Mouse (Mus musculus): ENCODE measurements around the gene Apbb1ip.

Gene Apbb1ip

DNA sequence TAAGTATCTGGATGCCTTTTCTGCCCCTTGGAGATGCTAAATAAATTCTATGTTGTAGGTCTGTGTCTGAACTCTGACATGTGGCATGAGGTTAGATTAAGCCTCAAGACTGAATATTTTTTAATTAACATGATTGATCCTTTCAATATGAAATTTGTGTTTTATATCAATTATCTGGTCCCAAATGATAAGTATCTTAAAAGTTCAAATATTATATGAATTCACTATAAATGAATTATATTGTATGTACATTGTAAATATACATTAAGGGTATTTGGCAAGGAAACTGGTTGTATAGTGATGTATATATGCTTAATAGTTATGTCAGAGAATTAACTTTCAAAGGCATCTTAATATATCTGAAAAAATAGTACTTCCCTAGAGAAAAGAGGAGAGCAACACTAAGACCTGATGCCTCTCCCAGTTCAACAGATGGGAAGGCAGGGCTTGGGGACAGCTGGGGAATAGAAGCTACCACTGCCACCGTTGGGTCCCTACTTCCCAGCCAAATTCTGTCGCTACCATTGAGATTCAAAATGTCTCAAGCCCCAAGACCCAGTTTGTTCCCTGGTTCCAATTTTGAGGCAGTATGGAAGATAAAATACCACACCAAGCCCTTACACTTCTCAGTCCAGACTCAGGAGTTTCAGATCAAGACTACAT, 2.8 kb downstream of the Apbb1ip start:
- DNase-seq: no peak

DNA sequence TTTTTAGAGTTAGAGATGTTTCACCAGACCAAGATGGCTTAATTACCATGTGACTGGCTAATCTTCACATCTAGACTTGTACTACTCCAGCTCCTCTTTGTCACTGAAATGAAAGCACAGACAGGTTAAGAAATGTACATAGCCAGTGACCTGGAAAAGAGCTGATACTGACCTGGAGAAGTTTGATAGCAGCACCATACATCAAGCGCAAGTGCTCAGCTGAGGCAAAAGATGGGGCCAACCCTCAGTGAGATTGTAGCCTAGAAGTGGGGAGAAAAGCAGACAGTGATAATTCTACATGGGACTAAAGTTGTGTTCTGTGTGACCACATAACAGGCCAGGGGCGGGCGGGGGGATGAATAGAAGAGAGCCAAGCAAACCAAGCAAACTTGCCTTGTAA, 3.9 kb downstream of the Apbb1ip start:
- DNase-seq: no peak

DNA sequence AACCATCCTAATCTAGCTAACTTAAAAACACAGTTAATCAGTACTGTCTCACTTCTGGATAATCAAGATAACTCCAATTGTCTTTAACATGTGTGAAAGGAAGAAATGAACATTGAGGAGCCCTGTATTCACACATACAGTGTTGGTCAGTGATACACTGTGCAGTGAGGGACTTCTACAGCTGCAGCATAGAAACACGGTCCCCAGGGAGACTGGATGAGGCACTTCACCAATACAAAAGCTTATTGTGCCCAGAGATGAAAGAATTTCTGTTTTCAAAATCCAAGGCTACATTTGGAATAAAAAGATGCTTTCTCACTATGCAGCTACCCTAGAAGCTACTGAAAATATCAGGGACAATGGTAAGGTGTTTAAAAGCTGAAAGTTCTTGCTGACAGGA, 7.0 kb downstream of the Apbb1ip start:
- DNase-seq: no peak

DNA sequence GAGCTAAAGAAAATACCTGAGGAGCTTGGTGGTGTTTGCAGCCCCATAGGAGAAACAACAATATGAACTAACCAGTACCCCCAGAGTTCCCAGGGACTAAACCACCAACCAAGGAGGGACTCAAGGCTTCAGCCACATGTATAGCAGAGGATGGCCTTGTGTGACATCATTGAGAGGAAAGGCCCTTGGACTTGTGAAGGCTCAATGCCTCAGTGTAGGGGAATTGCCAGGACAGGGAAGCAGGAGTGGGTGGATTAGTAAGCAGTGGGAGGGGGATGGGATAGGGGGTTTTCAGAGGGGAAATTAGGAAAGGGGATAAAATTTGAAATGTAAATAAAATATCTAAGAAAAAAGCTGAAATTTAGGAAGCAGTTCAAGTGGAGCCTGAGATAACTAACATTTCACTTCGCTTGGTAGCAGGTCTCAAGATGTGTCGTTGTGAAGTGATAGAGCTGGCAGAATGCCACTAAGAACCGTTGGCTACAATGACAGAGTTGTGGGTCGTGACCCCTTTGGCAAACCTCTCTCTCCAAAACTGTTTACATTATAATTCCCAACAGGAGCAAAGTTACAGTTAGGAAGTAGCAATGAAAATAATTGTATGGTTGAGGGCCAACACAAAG, 7.6 kb downstream of the Apbb1ip start:
- no peak for DNase-seq

DNA sequence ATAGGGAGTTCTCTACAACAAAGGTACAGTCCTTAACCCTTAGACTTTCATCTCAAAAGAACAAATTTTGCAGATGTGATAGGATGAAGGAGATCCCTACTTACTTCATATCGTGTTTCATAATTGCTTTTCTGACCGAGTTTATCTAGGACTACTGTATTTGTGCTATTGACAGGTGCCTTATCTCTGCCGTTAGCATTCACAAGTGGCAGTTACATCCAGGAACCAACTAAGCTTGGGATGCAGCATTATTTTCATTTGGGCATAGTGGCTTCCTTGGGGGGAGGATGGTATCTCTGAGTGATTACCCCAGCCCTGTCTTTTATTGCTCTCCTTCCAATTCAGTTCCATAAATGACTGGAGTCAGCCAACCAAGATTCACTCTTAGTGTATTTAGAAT, 8.2 kb downstream of the Apbb1ip start:
- DNase-seq: no peak

DNA sequence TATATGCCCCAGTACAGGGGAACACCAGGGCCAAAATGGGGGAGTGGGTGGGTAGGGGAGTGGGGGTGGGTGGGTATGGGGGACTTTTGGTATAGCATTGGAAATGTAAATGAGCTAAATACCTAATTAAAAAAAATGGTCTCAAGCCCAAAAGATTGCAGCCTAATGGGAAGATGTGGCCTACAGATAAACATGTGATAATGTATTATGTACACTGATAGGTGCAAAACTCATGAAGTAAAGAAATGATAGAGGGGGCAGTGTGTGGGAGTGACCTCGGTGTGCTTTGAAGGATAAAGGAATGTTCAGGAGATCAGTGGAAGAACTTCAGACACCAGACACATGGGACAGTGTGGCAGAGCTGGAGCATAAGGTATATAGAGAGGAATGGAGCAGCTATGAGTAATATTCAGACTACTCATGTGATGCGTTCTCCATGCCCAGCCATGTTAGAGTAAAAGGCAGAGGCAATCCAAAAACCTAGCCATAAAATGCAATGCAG, 9.3 kb downstream of the Apbb1ip start:
- no peak for DNase-seq

DNA sequence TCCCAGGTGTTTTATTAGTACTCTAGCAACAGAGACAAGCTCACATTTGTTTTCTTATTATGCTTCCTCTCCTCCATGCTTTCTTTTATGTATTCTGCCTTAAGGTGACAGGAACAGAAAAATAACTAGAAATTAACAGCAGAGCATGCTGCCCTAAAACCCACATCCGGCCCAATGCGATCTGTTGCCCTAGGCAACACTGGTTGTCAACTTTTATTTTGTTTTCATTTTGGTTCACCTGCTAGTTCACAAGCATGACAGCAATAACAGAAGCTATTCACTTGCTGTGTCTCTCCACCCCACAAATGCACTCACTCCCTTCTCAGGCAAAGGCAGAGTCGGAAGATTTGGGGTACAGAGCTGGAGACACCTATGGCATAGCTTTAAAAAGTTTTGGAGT, 10.3 kb downstream of the Apbb1ip start:
- no peak for DNase-seq

DNA sequence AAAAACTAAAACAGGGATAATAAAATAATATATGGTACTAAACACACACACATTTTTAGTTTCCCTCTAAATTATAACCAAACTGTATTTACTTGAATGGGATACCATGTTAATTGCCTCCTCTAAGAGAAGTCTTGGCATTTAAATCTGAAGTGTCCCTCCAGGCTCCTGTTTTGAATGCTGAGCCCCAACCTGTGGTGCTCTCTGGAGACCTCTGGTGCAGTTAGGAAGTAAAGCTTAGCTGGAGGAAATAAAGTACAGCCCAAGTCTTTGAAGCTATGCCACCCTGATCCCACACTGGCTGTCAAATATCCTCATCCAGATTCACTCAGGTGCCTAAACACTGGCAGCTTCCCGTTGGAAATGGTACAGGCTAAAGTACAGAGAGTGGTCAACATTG, 10.9 kb downstream of the Apbb1ip start:
- DNase-seq: no peak

DNA sequence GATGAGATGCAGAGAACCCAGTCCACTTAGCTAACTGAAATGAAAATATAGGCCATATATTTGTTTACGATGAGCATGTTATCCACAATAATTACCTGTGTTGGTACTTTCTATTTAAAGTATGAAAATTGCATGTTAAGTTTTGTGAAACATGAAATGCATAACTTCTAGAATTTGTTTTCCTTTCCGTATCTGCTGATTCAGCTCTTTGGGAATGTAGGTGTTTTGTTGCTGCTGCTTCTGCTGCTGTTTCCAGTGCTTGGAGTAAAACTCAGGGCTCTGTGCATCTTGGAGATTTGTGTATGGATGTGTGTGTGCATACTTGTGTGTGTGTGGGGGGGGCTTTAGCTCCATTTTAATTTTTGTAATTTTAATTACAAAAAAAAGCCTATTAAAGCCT, 14.8 kb downstream of the Apbb1ip start:
- DNase-seq: no peak

DNA sequence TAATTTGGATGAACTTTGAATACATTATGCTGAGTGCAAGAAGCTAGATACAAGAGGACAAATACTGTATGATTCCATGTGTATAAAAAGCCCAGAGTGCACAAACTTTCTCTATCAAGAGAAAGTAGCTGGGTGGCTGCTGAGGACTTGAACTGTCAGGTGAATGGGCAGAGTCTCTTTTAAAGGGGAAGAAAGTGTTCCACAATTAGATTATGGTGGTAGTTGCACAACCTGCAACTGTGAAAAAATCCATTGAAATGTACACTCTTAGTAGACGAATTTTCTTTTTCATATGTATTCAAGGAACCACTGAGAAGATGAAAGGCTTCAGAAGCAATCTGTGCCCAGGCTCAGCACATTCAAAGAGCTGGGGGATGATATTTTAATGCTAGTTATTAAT, 15.7 kb downstream of the Apbb1ip start:
- DNase-seq: no peak

DNA sequence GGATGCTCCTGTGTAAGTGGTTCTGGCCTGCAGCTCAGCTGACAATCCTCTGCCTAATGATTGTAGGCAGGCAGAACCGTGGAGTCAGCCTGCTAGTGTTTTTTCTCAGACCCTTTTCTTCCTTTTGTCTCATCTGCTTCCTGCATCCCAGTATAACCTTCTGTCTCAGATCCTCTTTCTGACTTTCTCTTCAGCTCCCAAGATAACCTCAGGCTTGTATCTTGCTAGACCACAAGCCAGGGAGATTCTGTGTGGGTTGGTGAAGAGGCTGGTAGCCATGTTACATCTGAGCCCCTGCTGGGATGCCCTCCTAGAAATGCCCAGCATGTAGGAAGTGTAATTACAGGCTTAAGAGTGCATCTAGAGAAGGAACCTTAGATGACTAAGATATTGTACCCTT, 16.5 kb downstream of the Apbb1ip start:
- DNase-seq: no peak

DNA sequence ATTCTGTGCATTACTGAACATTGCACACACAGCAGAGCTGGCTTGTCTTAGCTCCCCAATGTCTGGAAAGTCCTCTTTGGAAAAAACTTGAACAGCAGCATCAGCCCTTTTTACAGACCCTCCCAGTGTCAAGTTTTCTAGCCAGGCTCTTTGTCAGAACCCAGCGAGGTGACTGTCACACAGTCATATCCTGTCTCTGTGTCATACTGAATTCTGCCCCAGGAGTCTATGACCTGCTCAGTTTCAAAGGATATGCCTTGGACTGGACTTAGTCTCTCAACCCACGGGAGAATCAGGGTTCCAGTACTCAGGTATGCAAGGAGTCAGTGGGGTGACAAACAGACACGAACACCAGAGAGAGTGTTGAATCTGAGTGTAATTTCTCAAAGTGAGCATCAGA, 21.2 kb downstream of the Apbb1ip start:
- no peak for DNase-seq

DNA sequence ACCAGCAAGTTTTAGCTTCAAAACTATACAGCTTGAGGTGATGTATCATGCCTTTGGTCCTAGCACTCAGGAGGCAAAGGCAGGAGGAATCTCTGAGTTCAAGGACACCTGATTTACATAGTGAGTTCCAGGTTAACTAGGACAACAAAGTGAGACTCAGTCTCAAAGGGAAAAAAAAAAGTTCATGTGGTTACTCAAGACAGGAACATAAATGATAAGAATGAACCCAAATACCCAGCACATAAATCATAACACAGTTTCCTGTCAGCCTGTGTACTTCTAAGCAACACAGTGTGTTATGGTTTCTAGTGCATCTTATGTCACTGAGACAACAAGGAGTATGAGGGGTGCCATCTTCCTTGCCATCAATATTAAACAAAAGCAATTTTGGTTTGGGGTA, 22.6 kb downstream of the Apbb1ip start:
- no peak for DNase-seq

DNA sequence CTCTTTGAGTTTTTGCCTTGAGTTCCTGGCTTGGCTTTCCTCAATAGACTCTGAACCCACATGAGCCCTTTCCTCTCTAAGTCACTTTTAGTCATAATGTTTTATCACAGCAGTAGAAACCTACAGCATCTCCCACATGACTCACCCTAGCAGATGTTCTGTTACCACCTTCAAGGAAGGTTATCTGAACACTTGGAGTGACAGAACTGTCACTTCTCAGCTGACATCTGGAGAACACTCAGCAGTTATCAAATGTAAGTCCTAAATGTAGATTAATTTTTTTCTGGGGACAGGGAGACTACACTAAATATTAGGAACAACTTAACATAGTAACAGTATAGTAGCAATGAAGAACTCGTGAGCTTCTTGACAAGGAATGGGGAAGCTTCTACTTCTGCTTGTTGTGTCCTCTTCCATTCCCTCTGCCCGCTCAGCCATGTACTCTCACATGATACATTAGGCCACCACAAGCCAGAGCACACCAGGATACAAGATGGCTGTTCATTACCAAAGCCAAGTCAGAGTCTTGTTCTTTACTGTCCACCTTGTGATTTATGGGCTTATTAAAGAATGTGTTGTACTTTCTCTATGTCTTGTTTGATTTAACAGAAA, 25.6 kb downstream of the Apbb1ip start:
- no peak for DNase-seq

DNA sequence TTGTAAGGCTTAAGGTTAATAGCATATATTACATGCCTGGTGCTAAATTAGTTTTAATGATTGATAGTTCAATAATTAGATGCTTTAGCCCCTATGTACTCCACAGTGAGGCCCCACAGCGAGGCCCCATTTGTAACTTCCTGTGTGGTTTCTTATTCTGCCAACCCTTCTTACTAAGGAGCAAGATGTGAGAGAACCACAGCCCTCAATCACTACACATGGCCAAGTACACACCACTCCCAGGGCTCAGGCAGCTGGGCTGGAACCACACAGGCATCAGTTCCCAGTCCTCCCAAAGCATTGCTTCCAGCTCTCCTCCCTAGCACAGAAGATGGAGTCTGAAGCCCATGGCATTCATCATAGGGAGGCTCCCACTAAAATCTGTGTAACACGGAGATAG, 31.7 kb downstream of the Apbb1ip start:
- no peak for DNase-seq

DNA sequence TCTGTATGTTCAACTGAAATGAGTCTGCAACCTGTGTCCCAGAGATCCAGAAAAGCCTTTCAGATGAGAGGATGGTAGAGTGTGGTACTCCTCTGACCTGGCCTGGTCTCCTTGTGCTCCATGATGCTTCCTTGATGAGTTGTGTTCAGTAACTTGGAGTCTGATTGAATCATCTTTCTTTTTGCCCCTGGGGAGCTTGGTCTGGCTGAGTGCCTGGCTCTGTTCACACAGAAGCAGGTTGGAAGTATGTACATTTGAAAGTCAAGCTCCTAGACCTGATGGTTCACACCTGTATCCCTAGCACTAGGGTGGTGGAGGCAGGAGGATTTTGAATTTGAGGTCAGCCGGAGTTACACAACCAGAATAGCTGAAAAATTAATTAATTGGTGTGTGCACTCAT, 32.7 kb downstream of the Apbb1ip start:
- DNase-seq: no peak

DNA sequence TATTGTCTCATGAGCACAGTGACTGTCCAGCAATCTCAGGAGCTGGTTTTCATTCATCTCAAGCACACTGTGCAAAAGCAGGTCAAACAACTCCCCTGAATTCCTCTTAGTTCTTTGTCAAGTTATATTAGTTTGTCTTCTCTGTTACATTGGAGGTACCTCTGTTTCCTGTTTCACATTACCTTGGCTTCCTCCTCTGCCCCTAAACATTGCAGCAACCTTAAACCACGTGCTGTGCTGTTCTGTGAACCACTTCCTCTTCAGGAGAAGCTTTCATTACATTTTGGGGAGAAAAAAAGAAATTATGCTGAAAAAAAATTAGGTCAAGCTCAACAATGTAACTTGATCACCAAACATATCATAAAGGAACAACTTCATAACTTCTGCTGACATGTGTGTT, 33.4 kb downstream of the Apbb1ip start:
- no peak for DNase-seq

DNA sequence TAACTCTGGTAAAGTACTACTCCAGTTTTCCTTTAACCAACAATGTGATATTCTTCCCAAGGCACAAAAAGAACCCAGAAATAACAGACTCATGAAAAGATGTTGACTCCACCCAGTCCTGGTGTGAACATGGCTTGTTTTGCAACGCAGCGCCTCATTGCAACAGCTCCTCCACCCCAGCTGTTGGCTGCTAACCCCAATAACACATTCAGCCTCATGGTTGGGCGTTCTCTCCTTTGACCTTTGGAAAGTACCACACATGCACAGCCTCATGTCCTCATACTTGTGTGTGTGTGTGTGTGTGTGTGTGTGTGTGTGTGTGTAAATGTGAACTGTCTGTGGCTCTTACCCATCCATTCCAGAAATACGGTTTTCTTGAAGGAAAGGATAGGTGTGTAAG, 37.0 kb downstream of the Apbb1ip start:
- DNase-seq: no peak

DNA sequence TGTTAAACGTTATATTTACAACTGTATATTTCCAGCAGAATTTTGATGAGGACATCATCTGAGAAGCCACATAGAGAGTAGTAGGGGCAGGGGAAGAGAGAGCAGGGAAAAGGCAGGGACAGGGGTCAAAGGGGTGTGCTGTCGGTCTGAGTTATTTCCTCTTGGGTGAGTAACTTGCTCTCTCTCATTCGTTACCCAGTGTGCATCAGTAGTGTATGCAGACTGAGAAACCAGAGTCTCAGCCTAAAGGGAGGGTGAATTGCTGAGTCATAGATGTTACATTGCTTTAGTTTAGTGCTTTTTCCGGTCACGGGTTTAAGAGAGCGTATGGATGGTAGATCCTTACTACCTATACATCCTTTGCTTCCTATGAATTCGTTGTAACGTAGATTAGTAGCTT, 37.6 kb downstream of the Apbb1ip start:
- DNase-seq: no peak

DNA sequence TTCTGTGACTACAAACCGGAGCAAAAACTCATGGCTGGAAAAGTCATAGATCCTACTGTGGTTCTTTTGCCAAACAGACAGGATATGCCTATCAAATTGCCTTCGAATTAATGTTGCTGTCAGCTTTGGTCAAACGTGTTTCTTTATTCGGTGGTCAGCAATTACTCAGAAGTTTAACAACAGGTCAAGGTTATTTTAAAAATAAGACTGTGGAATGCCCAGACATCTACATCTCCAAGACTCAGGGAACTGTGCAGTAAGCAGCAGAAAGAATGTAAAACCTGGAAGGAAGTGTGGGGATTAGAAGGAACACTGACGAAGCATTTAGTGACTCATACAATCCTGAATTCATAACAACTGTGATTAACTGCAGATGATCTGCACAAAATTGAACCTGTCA, 40.0 kb downstream of the Apbb1ip start:
- DNase-seq: no peak

DNA sequence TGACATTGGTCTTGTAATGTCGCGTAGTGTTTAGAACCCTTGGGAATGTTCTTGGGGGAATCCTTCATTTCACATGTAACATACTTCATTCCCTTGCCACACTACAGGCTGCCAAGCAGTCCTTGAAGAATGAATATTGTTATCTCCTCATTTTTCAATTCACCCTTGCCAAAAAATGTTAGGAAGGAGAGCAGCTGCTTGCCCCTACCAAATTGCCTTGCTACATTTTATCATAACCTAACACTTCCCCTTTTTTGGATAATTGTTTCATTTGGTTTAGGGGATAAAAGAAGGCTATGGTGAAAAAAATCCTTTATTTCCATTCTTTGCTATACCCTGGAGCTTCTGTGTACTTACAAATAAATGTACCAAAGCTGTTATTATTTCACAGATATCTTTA, 41.8 kb downstream of the Apbb1ip start:
- no peak for DNase-seq

DNA sequence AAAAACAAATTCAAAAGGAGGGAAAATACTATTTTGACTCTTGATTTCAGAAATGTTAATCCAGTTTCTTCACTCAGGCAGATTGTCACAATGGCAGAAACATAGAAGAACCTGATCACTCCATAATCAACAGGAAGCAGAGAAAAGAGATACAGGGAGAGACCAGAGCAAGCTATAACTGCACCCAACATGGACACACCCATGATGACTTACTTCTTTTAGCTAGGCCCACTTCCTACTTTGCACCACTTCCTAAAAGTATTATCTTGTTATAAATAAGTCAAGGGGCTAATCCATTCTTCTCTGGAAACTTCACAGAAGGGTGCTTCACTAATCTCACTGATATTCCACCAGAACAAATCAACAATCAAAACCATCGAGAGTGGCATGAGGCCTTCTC, 42.3 kb downstream of the Apbb1ip start:
- DNase-seq: no peak

DNA sequence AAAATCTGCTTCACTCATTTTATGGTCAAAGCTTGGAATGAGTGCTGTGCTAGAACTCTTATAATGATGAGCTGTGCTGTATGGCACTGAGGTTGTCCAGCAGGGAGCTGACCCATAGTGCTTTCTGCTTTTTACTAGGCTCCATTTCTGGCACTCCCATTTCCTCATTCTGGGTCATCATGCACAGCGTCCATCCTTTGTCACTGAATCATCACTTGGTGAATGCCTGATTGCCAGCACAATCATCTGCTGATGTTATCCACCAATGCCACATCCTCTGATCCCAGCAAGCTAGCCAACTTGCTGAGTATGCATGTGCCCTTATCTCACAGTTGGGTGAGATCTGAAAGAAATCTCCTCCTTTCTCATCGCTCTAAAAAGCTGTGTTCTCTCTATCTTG, 48.4 kb downstream of the Apbb1ip start:
- DNase-seq: no peak

DNA sequence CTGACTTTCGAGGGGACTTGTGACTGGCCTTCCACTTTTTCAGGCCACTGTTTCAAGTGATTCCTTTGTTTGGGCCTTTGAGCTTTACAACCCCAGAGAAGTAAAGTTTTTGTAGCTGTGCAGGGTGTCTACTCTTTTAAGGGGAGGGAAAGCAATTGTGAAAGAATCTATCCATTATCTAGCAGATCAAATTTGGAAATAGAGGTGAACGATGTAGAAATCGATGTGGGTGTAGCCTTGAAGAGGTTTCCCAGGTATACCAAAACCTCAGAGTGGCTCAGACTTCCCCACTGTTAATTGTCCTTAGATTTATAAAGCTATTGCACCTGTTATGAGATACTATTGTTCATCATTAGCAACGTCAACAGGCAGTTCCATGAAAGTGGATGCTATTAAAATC, 71.6 kb downstream of the Apbb1ip start:
- DNase-seq: no peak

DNA sequence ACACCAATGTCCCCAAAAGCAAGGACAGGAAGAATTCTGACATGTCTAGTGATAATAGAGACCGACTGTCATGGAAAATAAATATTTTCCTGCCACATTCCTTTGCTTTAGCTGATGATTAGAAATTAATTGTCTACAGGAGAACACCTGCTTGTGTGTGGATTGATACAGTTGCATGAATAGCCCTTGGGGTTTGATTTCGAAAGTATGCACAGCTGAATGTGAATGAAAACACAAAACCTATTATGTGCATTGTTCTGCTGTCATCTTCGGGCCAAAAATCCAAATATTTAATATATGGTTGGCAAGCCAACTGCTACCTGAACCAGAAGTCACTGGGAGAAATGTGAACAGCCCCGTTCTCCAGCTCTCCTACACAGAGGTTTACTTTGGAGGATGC, 78.0 kb downstream of the Apbb1ip start:
- DNase-seq: no peak

All from right cerebral cortex, postnatal 4 days (tissue).